Mouse (Mus musculus): ENCODE results near the gene Ktn1. TPM values are rescaled to one million over a fixed set of nuclear protein-coding genes. Genes with fewer than 3 reads are reported as not detected.
A peak's percentile ranks its signal among the peaks of the same experiment; 100 is the strongest.

Ktn1 gene
- total RNA-seq, 2 experiments from 2014 or later: 53.1 to 83.3 TPM

DNA sequence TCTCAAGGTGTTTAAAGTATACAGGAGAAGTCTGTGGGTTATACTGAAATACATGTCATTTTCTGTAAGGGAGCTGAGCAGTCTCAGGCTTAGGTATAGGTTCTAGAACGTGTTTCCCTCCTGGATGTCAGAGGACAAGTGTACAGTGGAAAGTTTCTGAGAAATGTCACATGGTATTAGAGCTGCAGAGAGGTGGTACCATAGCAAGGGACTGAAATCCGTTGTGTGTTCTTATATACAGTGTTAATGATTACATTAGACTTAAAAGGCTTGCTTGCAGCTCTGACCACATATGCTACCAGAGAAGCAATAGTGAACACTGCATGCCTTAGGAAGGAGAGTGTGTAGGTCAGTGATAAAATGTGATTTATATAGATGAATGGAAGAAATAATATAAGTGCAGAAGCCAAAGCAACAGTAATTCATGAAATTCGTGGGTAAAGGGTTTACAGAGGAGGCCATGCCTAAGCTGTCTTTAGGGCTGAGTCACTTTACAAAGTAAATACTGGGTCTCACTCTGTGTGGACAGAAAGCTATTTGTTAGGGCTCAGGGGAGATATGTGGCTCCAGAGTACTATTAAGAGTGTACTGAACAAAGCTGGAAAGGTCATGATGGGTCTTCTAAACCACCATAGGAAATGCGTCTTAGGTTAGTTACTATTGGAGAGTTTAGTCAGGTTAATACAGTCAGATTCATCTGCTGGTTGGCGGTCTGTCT, 17.0 kb downstream of the Ktn1 start:
- DNase-seq: no peak

GRCm38 (mm10) chr14:47668096-47668495, 19.8 kb downstream of the Ktn1 start:
- no peak for DNase-seq

- no peak for DNase-seq
Measured at GRCm38 (mm10) chr14:47682886-47683285, 34.6 kb downstream of the Ktn1 start.

GRCm38 (mm10) chr14:47684579-47684978, 36.3 kb downstream of the Ktn1 start:
- no peak for DNase-seq

DNA sequence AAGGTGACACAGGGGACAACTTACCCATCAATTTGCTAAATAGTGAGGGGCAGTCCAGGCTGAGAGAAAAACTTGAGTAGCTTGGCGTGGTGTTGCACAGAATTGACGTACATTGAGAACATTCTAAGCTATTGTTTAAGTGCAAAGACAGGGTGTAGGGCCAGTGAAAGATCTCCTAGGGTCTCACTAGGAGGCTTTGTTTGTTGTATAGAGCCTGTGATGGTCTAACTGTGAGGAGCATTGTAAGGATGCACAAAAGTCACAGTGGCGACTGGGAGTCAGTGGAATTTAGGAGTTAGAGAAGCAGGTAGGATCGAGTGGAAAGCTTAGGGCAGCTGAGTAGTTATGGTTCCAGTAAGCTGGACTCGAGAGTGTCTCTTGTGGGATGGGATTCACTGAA, 50.9 kb downstream of the Ktn1 start:
- DNase-seq: no peak

DNA sequence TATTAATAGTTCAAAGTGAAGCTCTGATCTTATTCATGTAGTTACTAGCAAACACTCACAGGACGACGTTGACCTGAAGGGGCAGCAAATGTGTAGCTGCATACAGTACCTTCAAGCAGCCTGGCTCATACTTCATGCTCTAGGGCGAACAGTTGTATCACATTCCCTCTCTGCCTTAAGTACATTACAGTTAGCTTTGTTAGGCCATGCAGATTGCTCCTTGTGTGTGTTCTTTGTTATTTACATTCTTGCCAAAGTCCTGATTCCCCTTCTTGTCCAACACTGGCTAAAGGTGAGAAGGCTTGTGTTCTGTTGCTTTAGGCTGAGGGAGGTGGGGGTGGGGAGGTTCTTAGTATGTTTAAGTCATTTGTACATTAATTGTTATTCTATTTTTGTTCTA, 61.3 kb downstream of the Ktn1 start:
- peak; percentile 3 for DNase-seq

GRCm38 (mm10) chr14:47715771-47716170, 67.5 kb downstream of the Ktn1 start:
- DNase-seq: no peak

DNA sequence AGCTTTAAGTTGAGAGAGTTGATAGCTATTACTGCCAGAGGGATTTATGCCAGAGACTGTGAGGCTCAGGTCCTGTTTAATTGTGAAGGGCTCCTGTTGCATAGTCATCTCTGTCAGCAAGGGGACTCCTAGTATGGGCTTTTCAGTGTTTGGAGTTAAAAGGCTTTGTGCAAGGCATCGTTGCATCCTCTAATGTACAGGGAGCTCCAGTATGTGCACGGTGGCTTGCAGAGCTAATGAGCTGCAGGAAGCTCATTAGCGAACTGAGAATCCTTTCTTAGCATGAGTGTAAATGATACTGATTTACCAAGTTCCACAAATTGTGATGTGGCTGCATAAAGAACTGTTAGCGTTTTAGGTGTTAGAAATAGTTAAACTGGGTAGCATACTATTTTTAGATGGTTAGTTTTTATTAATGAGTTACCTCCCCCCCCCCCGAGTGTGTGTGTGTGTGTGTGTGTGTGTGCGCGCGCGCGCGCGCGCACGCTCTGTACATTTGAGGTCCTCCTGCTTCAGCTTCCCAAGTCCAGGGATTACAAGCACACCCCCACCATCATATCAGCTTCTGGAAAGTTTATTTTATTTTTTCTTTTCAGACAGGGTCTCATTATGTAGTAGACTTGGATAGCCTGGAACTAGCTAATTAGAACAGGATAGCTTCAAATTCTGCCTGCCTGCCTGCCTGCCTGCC, 69.8 kb downstream of the Ktn1 start:
- DNase-seq: no peak

GRCm38 (mm10) chr14:47720023-47720422, 71.8 kb downstream of the Ktn1 start:
- no peak for DNase-seq

GRCm38 (mm10) chr14:47723035-47723434, 74.8 kb downstream of the Ktn1 start:
- no peak for DNase-seq

DNA sequence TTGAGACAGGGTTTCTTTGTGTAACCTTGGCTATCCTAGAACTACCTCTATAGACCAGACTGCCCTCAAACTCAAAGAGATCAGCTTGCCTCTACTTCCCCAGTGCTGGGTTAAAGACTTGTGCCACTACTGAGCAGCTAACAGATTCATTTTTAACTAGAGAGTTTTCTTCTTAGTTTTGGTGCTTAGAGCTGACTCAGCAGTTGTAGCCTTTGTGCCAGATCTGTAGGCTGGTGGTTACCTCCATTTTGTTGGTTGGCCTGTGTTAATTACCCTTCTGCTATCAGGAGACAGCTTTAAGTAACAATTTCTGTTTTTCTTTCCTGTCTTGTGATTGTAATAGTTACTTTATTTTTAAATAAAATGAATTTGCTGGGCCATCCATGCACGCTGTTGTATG, 80.3 kb downstream of the Ktn1 start:
- no peak for DNase-seq

GRCm38 (mm10) chr14:47735354-47735753, 87.1 kb downstream of the Ktn1 start:
- no peak for DNase-seq

DNA sequence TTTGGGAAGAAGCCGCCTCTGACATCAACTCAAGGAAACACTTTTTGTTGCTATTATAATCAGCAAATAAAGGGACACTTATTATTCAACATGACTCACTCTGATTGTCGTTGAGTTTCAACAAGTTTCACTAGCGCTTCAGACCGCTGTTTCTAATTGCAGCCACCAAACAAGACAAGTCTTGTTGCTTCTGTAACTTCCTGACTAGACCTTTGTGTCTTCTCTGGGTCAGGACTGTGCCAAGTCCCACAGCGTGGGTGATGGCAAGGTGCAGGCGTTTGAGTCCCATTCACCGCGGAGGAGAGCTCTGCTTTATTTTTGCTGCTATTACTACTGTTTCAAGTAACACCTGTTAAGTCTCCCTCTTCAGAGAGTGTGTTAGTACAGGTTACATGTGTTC, 88.2 kb downstream of the Ktn1 start:
- no peak for DNase-seq

- DNase-seq: no peak
Measured at GRCm38 (mm10) chr14:47740316-47740996, 92.2 kb downstream of the Ktn1 start.

DNA sequence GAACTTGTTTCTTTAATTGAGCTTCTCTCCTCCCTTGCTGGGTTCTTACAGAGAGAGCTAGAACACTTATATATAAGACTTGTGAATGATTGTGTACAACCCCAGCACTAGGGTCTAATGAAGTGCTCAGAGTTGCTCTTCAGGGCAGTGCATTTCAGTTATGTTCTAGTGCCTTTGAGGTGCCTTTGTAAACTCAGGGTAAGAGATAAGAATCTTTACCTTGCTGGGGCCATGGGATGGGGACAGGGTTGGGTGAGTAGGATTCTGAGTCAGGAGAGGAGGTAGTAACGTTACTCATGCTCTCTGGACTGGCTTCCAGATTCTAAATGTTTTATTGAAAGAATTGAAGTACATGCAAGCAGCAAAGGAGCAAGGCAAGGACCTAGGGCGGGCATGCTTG, 92.8 kb downstream of the Ktn1 start:
- no peak for DNase-seq

DNA sequence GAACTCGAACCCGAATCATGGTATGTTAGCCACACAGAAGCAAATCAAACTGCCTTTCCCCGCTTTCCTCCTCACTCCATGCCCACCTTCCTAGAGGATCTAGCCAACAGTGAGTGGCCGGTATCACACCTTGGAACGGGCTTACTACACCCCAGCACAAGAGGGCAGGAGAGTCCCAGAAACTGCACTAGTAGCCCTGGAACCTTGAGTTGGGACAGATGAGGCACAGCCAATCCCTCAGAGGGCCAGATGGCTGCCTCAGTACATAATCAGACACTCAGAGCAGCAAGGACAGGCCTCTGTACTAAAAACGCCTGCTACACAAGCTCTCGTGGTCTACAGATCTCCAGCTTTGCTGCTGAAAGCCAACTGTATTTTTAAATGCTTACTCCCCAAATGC, 94.4 kb downstream of the Ktn1 start:
- DNase-seq: no peak

DNA sequence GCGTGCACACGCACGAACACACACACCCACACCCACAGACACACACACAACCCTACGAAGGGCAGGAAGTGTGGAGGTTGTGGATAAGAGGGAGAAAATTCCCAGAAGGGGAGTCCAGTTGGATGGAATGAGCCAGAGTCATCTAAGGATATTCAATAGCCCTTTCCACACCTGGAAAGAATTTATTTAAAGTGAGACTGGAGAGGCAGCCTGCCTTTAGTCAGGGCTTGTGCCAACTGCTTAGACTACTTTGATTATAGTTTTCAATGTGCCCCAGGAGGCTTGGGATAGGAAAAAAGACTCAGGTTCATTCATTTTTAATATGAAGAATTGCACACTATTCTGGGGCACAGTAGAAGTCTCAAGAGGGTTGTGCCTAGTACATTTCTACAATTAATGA, 96.8 kb downstream of the Ktn1 start:
- no peak for DNase-seq

DNA sequence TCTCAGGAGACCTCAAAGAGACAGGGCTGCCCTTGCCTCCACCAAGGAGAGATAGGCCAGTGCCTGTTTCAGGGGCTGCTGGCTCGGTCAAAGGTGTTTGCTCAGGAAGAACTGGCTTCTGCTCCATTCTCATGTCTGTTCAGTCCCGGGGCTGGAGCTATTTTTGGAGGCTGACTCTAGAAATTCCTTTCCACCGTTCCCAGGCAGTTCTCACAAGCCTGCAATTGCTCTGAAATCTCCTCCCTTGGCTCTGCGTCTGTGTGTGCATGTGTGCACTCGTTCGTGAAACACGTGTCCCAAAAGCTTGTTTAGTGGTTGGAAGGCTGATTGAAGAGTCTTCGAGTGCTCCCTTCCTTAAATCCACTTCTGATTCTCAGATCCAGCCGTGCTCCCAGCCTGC, 99.3 kb downstream of the Ktn1 start:
- DNase-seq: no peak

GRCm38 (mm10) chr14:47748714-47749113, 100.5 kb downstream of the Ktn1 start:
- no peak for DNase-seq

DNA sequence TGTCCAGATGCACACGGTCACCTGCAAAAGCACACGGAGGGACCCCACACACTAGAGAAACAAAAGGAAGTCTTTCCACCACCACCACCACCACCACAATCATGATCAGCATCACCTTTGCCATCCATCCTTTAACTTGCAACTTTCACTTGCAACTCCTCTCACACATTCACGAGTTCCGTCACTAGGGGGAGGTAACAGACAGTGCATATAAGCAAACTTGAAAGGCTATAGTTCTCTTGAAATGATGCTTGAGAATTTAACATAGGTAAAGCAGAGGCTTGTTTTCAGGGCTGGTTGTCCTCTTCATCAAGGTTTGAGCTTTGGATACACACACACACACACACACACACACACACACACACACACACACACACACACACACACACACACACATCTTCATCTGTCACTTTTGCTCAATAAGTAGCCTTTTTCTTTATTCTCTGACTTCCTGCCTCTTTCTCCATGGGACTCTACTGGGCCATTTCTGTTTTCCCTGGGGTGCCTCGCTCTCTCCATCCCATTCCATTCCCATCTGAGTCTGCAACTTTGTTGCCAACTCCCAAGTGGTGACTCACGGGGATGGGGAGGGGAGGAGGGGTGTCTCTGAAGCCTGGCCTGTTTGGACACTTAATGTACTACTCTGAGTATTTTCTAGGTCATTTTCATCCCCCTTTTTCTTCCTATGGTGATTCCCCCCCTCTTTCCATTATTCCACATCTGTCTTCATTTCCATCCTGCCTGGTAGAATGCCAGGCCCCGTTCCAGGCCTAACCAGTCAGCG, 103.4 kb downstream of the Ktn1 start:
- peak; percentile 62 for DNase-seq

DNA sequence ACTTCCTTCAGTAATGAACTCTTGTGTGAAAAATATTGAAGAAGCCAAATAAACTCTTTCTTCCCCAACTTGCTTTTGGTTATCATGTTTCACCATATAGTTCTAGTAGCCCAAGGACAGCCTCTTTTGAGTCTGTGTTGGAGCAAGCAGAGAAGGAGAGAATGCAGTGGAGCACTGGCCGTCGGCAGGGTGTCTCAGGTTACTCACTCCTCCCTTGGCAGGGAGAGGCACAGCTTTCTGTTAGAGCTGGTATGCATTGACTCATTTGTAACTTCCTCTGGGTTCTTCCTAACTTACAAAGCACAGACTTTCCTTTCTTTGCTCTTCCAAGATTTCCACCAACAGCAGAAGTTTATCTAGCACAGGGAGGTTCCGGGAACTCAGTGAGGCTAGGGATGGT, 105.3 kb downstream of the Ktn1 start:
- no peak for DNase-seq

- no peak for DNase-seq
Measured at GRCm38 (mm10) chr14:47754253-47754897, 106.1 kb downstream of the Ktn1 start.

All from adrenal gland, postnatal 10 days (tissue).